Mouse (Mus musculus) heart, adult 2 months (tissue): ENCODE data around the gene Mybph. TPM values are rescaled to one million over a fixed set of nuclear protein-coding genes. Genes with fewer than 3 reads are reported as not detected.

ENCODE experiments used
- DNase-seq, 2 experiments: peaks; one replicate each; pipeline ENCODE4 v3.0.0; 2021
- H3K27ac ChIP-seq: fragments of 200-600 bp; 2 replicates; pipeline ENCODE4 v1.8.1; 2022
- H3K27me3 ChIP-seq: fragments of 200-500 bp; 2 replicates; pipeline ENCODE4 v1.6.1; 2012; ENCODE audit warnings: mild to moderate bottlenecking, low read length, inconsistent platforms, mixed read lengths; ENCODE audit not compliant: control insufficient read depth, insufficient read depth
- H3K36me3 ChIP-seq: fragments of 200-500 bp; 2 replicates; pipeline ENCODE4 v1.6.1; 2012; ENCODE audit warnings: low read length, inconsistent platforms; ENCODE audit not compliant: control insufficient read depth, insufficient read depth
- H3K4me1 ChIP-seq: fragments of 200-500 bp; 2 replicates; pipeline ENCODE4 v1.6.1; 2011; ENCODE audit warnings: low read length; ENCODE audit not compliant: control insufficient read depth, insufficient read depth
- H3K4me3 ChIP-seq: fragments of 200-600 bp; 2 replicates; pipeline ENCODE4 v1.8.1; 2022
- H3K79me2 ChIP-seq: fragments of 200-500 bp; replicated peaks from 2 replicates; pipeline ENCODE4 v1.6.1; 2012; ENCODE audit warnings: mild to moderate bottlenecking, inconsistent platforms, low read length, moderate library complexity, mixed read lengths; ENCODE audit not compliant: control insufficient read depth, insufficient read depth
- H3K9ac ChIP-seq: fragments of 200-500 bp; 2 replicates; pipeline ENCODE4 v1.6.1; 2012; ENCODE audit warnings: low read depth, mild to moderate bottlenecking, control low read depth, inconsistent platforms, low read length, mixed read lengths
- CTCF ChIP-seq: fragments of 200-600 bp; IDR thresholded peaks from 2 replicates; pipeline ENCODE4 v1.8.1; 2022; ENCODE audit warnings: antibody characterized with exemption, mild to moderate bottlenecking, moderate library complexity
- EP300 ChIP-seq: fragments of 200-500 bp; IDR thresholded peaks from 2 replicates; pipeline ENCODE4 v1.6.1; 2011; ENCODE audit warnings: low read depth, low read length, control low read depth; ENCODE audit not compliant: insufficient read depth
- POLR2A ChIP-seq: fragments of 200-500 bp; IDR thresholded peaks from 2 replicates; pipeline ENCODE4 v1.6.1; 2011; ENCODE audit warnings: mild to moderate bottlenecking, low read depth, low read length, control low read depth; ENCODE audit not compliant: insufficient read depth
- WGBS: fragments of 180-500 bp; shearing (Covaris S2); methylation state at CpG from one replicate; pipeline ENCODE4 v1.1.7; 2018; 5-methylcytosine and 5-hydroxymethylcytosine counted together
- intact Hi-C: fragments of 180-260 bp; cut with DNase I; formaldehyde crosslinking; loops from one replicate; pipeline ENCODE4 v1.15.1; 2025
- polyA plus RNA-seq: library from polyadenylated mRNA; depleted of rRNA; stranded (reverse); fragments of >200 nt; gene quantifications from 2 replicates; pipeline ENCODE4 v1.2.3, GENCODE M21; 2012
- total RNA-seq, 2 experiments: library from RNA; stranded (reverse); gene quantifications; 2 replicates each; pipeline ENCODE4 v1.2.3; 2021

Gene Mybph
- total and polyA plus RNA-seq, 3 experiments: 0.16 TPM; not detected in 2

DNA sequence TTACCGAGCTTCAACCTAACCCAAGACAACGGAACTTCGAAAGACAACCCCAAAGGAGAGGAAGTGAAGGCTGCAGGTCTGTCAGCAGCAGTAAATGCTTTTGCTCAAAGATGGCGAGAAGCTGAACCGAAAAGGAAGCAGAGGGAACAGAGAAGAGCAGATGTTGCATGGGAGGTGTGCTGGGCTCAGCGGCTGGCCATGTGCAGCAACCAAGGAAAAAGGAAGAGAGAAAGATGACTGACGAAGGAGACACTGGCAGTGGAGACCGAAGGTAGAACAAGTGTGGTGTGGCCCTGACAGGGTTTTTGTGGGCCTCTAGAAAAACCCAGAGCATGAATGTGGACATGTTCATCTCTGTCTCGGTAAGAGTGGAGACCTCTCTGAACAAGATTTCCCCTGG, 47.5 kb downstream of the Mybph start:
- H3K4me1 ChIP-seq: peaks cover 2% of the 10 kb centered on the region; the same call in 1 of the 2 replicates
- H3K79me2 ChIP-seq: no peaks in the 10 kb centered on the region
- H3K27me3 ChIP-seq: no peaks in the 10 kb centered on the region
- no peak for DNase-seq
- intact Hi-C loops: no loop called here
- no peaks in the 10 kb centered on the region for H3K36me3 ChIP-seq
- TF ChIP-seq CTCF (no peak), EP300 (no peak), POLR2A (no peak)
- H3K27ac ChIP-seq: no peak overlapping the region
- no peak overlapping the region for H3K9ac ChIP-seq
- H3K4me3 ChIP-seq: no peak overlapping the region
- WGBS: 70% methylated on average over 9 of the region's 9 CpGs

GRCm38 (mm10) chr1:134241298-134241697, 48.0 kb downstream of the Mybph start:
- Histone ChIP-seq H3K4me1 (no peaks in the 10 kb centered on the region), H3K27me3 (no peaks in the 10 kb centered on the region), H3K79me2 (no peaks in the 10 kb centered on the region), H3K4me3 (no peak overlapping the region), H3K9ac (no peak overlapping the region), H3K36me3 (no peaks in the 10 kb centered on the region), H3K27ac (no peak overlapping the region)
- DNase-seq: no peak
- intact Hi-C loops: no loop called here
- TF ChIP-seq EP300 (no peak), CTCF (no peak), POLR2A (no peak)
- 79% methylated on average over 8 of the region's 8 CpGs for WGBS

DNA sequence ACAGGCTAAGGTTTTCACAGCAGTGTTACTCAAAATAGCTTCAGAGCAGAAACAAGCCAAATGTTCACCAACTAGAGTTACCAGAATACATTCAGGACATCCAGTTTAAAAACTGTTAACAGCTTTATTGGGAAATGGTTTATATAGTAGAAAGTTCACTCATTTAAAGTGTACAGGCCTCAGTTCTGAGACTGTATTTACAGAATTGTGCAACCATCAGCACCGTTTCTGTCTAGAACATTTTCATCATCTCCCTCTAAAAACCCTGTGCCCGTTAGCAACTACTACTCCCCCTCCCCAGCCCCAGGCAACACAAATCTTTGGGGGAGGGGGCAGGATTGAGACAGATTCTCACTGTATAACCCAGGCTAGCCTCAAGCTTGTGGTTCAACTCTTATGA, 49.0 kb downstream of the Mybph start:
- WGBS: 86% methylated on average over 2 of the region's 2 CpGs

GRCm38 (mm10) chr1:134243505-134243904, 50.3 kb downstream of the Mybph start:
- Histone ChIP-seq H3K79me2 (no peaks in the 10 kb centered on the region), H3K27me3 (no peaks in the 10 kb centered on the region), H3K27ac (no peak overlapping the region), H3K4me1 (no peaks in the 10 kb centered on the region), H3K36me3 (no peaks in the 10 kb centered on the region), H3K4me3 (no peak overlapping the region), H3K9ac (no peak overlapping the region)
- intact Hi-C loops: no loop called here
- no peak for TF ChIP-seq EP300
- no peak for TF ChIP-seq CTCF
- no peak for TF ChIP-seq POLR2A
- WGBS: 87% methylated on average over 6 of the region's 6 CpGs
- no peak for DNase-seq

More for the DNA sequence above, 49.0 kb downstream of the Mybph start:
- Histone ChIP-seq H3K4me3 (no peak overlapping the region), H3K4me1 (no peaks in the 10 kb centered on the region), H3K36me3 (no peaks in the 10 kb centered on the region), H3K9ac (no peak overlapping the region), H3K79me2 (no peaks in the 10 kb centered on the region), H3K27ac (no peak overlapping the region), H3K27me3 (no peaks in the 10 kb centered on the region)
- intact Hi-C loops: no loop called here
- no peak for DNase-seq
- no peak for TF ChIP-seq POLR2A
- no peak for TF ChIP-seq EP300
- no peak for TF ChIP-seq CTCF

DNA sequence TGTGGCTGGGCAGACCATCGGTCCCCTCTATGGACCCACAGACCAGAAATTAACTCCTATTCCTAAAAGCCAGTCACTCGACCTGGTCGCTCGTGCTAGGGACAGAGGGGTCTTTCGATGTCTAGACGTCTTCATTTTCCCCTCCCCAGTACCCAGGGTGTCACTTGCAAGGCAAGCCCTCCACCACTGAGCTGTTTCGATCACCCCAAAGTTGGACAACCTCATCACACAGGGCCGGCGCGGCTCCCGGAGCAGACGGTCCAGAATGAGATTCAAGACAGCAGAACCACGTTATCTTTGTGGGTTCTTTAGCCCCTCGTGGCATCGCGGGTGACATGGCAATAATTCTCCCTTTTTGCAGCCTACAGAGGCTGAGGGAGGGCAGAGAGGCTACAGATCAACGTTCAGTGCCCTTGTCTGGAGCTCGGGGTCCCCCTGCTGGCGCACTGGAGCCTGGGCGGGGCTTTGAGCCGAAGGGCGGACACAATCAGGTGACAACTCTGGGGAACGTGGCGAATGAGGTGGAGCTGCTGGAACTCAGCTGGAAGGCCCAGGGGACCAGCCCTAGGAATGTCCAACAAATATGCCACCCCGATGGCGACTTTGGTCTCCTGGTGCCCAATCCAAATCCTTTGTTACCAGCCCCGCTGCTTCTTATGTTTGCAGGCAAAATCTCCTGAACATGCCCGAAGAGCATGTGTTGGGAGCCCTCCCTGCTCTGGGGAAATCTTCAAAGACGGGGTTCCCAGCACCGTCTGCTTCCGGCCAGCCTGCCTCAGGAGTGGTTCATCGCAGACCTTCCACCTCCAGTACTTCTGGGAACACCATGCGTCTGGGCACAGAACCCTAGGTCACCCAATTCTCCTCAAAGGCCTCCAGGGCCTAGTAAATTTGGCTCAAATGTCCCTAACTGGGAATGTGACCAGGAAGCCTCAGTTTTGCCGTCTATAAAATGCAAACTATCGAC, 51.0 kb downstream of the Mybph start:
- Histone ChIP-seq H3K4me3 (no peak overlapping the region), H3K36me3 (no peaks in the 10 kb centered on the region), H3K79me2 (no peaks in the 10 kb centered on the region), H3K4me1 (no peaks in the 10 kb centered on the region), H3K27ac (no peak overlapping the region), H3K9ac (no peak overlapping the region), H3K27me3 (no peaks in the 10 kb centered on the region)
- peak; percentile 97 for TF ChIP-seq CTCF
- TF ChIP-seq POLR2A: no peak
- peak; percentile 95 for TF ChIP-seq EP300
- peak; percentile 88 to 93 for DNase-seq
- WGBS: 28% methylated on average over 35 of the region's 35 CpGs
- intact Hi-C loops: loop anchor here (1.0 kb wide), 3 partner anchors 48 to 93 kb away; no protein-coding TSS in a partner anchor
